Mouse (Mus musculus): ENCODE measurements around the gene Tsx. TPM values are rescaled to one million over a fixed set of nuclear protein-coding genes. Genes with fewer than 3 reads are reported as not detected.

Tsx gene
- polyA plus RNA-seq (2015; fragmentation: Nextera tagmentation; extraction: Ambion mirVana), result 0.28 and 0.34 TPM in 2 replicates

DNA sequence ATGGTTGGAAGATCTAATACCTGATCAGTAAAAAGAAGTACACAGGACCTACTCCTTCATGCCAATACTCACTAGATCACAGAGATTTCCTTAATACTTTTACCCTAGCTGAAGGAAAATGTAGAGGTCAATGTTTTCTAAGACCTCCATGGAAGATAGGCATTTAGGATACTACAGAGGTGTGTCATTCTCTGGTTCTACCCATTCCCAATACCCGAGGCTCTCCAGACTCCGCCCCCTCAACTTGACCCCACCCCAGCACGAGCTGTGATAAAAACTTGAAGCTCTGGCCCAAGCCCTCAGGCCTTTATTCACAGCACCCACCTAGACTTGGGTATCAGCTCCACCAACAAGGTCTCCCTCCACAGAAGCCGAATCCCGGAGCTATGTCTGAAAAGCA is at the start of gene Tsx:
Tsx (plus strand) TSS at position 301 of the 400 bp plus-strand sequence.
- Histone ChIP-seq H3K36me3 (ENCODE audit: insufficient read depth, low read length) (no peaks in the 10 kb centered on the region), H3K4me1 (replicated peaks; ENCODE audit: insufficient read depth, low read length) (no peaks in the 10 kb centered on the region), H3K4me3 (replicated peaks; ENCODE audit: low read depth, low read length) (no peak within 1 kb of the TSS), H3K27me3 (ENCODE audit: insufficient read depth, low read length) (no peaks in the 10 kb centered on the region), H3K9ac (ENCODE audit: low read depth, low read length) (no peak within 1 kb of the TSS), H3K4me2 (ENCODE audit: low read length) (no peak within 1 kb of the TSS), H3K27ac (no peak within 1 kb of the TSS), H3K9me3 (replicated peaks; ENCODE audit: low read length) (no peaks in the 10 kb centered on the region)
- WGBS, result 80% methylated on average over 5 of the region's 5 CpGs
- ATAC-seq (replicated peaks; ENCODE audit: low FRiP score, low read depth) (no peak), DNase-seq (ENCODE audit: low spot score) (no peak)
- TF ChIP-seq CTCF (IDR thresholded peaks at IDR 0.05; ENCODE audit: low read depth), result no peak

GRCm38 (mm10) chrX:103366201-103366600 is 48.1 kb upstream of the Tsx start:
- DNase-seq (ENCODE audit: low spot score), result no peak

GRCm38 (mm10) chrX:103368650-103369049 is 45.6 kb upstream of the Tsx start:
- 75% methylated on average over 3 of the region's 3 CpGs for WGBS
- no peak for ATAC-seq (replicated peaks; ENCODE audit: low FRiP score, low read depth)

More at GRCm38 (mm10) chrX:103366201-103366600, 48.1 kb upstream of the Tsx start:
- no peak for TF ChIP-seq CTCF (IDR thresholded peaks at IDR 0.05; ENCODE audit: low read depth)
- ATAC-seq (replicated peaks; ENCODE audit: low FRiP score, low read depth), result no peak
- H3K36me3 ChIP-seq (ENCODE audit: insufficient read depth, low read length), result no peaks in the 10 kb centered on the region
- H3K4me2 ChIP-seq (ENCODE audit: low read length), result no peak overlapping the region
- H3K4me1 ChIP-seq (replicated peaks; ENCODE audit: insufficient read depth, low read length), result no peaks in the 10 kb centered on the region
- H3K9me3 ChIP-seq (replicated peaks; ENCODE audit: low read length), result no peaks in the 10 kb centered on the region
- no peak overlapping the region for H3K4me3 ChIP-seq (replicated peaks; ENCODE audit: low read depth, low read length)
- 70% methylated on average over 5 of the region's 5 CpGs for WGBS
- no peaks in the 10 kb centered on the region for H3K27me3 ChIP-seq (ENCODE audit: insufficient read depth, low read length)
- no peak overlapping the region for H3K9ac ChIP-seq (ENCODE audit: low read depth, low read length)
- no peak overlapping the region for H3K27ac ChIP-seq

DNA sequence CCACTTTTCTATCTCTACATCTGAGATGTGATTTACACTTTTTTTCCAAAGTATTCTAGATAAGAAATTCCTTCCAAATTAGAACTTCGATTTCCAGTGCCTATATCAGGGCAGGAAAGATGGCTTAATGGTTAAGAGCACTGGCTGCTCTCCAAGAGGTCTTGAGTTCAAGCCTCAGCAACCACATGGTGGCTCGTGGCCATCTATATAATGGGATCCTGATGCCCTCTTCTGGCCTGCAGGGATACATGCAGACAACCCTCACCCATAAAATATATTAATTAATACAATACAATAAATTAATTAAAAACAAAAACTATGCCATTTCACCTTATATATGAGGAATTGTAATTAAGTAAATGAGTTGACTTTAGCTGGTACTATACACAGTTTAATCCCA is 43.0 kb upstream of the Tsx start:
- DNase-seq (ENCODE audit: low spot score) (peak; percentile 10), ATAC-seq (replicated peaks; ENCODE audit: low FRiP score, low read depth) (no peak)
- 59% methylated on average over 2 of the region's 2 CpGs for WGBS

More at GRCm38 (mm10) chrX:103368650-103369049, 45.6 kb upstream of the Tsx start:
- H3K4me3 ChIP-seq (replicated peaks; ENCODE audit: low read depth, low read length), result no peak overlapping the region
- no peaks in the 10 kb centered on the region for H3K4me1 ChIP-seq (replicated peaks; ENCODE audit: insufficient read depth, low read length)
- H3K9ac ChIP-seq (ENCODE audit: low read depth, low read length), result no peak overlapping the region
- no peak for TF ChIP-seq CTCF (IDR thresholded peaks at IDR 0.05; ENCODE audit: low read depth)
- no peak for DNase-seq (ENCODE audit: low spot score)
- no peak overlapping the region for H3K4me2 ChIP-seq (ENCODE audit: low read length)
- H3K36me3 ChIP-seq (ENCODE audit: insufficient read depth, low read length), result no peaks in the 10 kb centered on the region
- H3K9me3 ChIP-seq (replicated peaks; ENCODE audit: low read length), result no peaks in the 10 kb centered on the region
- no peaks in the 10 kb centered on the region for H3K27me3 ChIP-seq (ENCODE audit: insufficient read depth, low read length)
- H3K27ac ChIP-seq, result no peak overlapping the region

GRCm38 (mm10) chrX:103371627-103372026 is 42.6 kb upstream of the Tsx start:
- TF ChIP-seq CTCF (IDR thresholded peaks at IDR 0.05; ENCODE audit: low read depth), result peak; percentile 66
- no peak overlapping the region for H3K4me3 ChIP-seq (replicated peaks; ENCODE audit: low read depth, low read length)
- no peak overlapping the region for H3K4me2 ChIP-seq (ENCODE audit: low read length)
- no peak overlapping the region for H3K27ac ChIP-seq
- H3K4me1 ChIP-seq (replicated peaks; ENCODE audit: insufficient read depth, low read length), result no peaks in the 10 kb centered on the region
- no peaks in the 10 kb centered on the region for H3K36me3 ChIP-seq (ENCODE audit: insufficient read depth, low read length)
- H3K9ac ChIP-seq (ENCODE audit: low read depth, low read length), result no peak overlapping the region
- peak; percentile 28 for DNase-seq (ENCODE audit: low spot score)
- 38% methylated on average over 2 of the region's 2 CpGs for WGBS
- no peaks in the 10 kb centered on the region for H3K27me3 ChIP-seq (ENCODE audit: insufficient read depth, low read length)
- ATAC-seq (replicated peaks; ENCODE audit: low FRiP score, low read depth), result no peak
- no peaks in the 10 kb centered on the region for H3K9me3 ChIP-seq (replicated peaks; ENCODE audit: low read length)

More for the DNA sequence above, 43.0 kb upstream of the Tsx start:
- Histone ChIP-seq H3K9me3 (replicated peaks; ENCODE audit: low read length) (no peaks in the 10 kb centered on the region), H3K4me1 (replicated peaks; ENCODE audit: insufficient read depth, low read length) (no peaks in the 10 kb centered on the region), H3K4me2 (ENCODE audit: low read length) (no peak overlapping the region), H3K9ac (ENCODE audit: low read depth, low read length) (no peak overlapping the region), H3K27ac (no peak overlapping the region), H3K4me3 (replicated peaks; ENCODE audit: low read depth, low read length) (no peak overlapping the region), H3K36me3 (ENCODE audit: insufficient read depth, low read length) (no peaks in the 10 kb centered on the region), H3K27me3 (ENCODE audit: insufficient read depth, low read length) (no peaks in the 10 kb centered on the region)
- peak; percentile 24; the same call in 1 of the 2 replicates for TF ChIP-seq CTCF (IDR thresholded peaks at IDR 0.05; ENCODE audit: low read depth)

- ATAC-seq (replicated peaks; ENCODE audit: low FRiP score, low read depth) (no peak), DNase-seq (ENCODE audit: low spot score) (peak; percentile 14)
- Histone ChIP-seq H3K27ac (no peak overlapping the region), H3K4me1 (replicated peaks; ENCODE audit: insufficient read depth, low read length) (no peaks in the 10 kb centered on the region), H3K9me3 (replicated peaks; ENCODE audit: low read length) (no peaks in the 10 kb centered on the region), H3K36me3 (ENCODE audit: insufficient read depth, low read length) (no peaks in the 10 kb centered on the region), H3K27me3 (ENCODE audit: insufficient read depth, low read length) (no peaks in the 10 kb centered on the region), H3K4me2 (ENCODE audit: low read length) (no peak overlapping the region), H3K4me3 (replicated peaks; ENCODE audit: low read depth, low read length) (no peak overlapping the region), H3K9ac (ENCODE audit: low read depth, low read length) (no peak overlapping the region)
- TF ChIP-seq CTCF (IDR thresholded peaks at IDR 0.05; ENCODE audit: low read depth), result peak; percentile 62
- 70% methylated on average over 5 of the region's 5 CpGs for WGBS
Measured at GRCm38 (mm10) chrX:103374250-103374649, 40.0 kb upstream of the Tsx start.

DNA sequence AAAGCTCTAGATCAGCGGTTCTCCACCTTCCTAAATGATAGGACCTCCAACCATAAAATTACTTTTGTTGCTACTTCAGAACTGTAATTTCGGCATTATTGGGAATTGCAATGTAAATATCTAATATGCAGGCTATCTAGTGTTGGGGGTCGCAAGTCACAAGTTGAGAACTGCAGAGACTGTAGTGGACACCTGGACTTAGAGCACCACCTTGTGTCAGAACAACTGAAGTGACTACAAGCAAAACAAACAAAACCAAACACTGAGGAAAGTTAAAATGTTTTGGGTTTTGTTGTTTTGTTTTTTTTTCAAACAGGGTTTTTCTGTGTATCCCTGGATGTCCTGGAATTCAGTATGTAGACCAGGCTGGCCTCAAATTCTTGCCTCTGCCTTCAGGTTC is 29.7 kb upstream of the Tsx start:
- TF ChIP-seq CTCF (IDR thresholded peaks at IDR 0.05; ENCODE audit: low read depth), result peak; percentile 49

More for the DNA sequence above, 29.7 kb upstream of the Tsx start:
- ATAC-seq (replicated peaks; ENCODE audit: low FRiP score, low read depth), result no peak
- H3K9ac ChIP-seq (ENCODE audit: low read depth, low read length), result no peak overlapping the region
- no peak overlapping the region for H3K4me3 ChIP-seq (replicated peaks; ENCODE audit: low read depth, low read length)
- no peaks in the 10 kb centered on the region for H3K4me1 ChIP-seq (replicated peaks; ENCODE audit: insufficient read depth, low read length)
- no peak for DNase-seq (ENCODE audit: low spot score)
- 70% methylated on average over 3 of the region's 3 CpGs for WGBS
- no peak overlapping the region for H3K4me2 ChIP-seq (ENCODE audit: low read length)
- no peaks in the 10 kb centered on the region for H3K9me3 ChIP-seq (replicated peaks; ENCODE audit: low read length)
- H3K27ac ChIP-seq, result no peak overlapping the region
- H3K27me3 ChIP-seq (ENCODE audit: insufficient read depth, low read length), result no peaks in the 10 kb centered on the region
- no peaks in the 10 kb centered on the region for H3K36me3 ChIP-seq (ENCODE audit: insufficient read depth, low read length)
